Mouse (Mus musculus): ENCODE measurements around the gene Dscam.

Gene Dscam

DNA sequence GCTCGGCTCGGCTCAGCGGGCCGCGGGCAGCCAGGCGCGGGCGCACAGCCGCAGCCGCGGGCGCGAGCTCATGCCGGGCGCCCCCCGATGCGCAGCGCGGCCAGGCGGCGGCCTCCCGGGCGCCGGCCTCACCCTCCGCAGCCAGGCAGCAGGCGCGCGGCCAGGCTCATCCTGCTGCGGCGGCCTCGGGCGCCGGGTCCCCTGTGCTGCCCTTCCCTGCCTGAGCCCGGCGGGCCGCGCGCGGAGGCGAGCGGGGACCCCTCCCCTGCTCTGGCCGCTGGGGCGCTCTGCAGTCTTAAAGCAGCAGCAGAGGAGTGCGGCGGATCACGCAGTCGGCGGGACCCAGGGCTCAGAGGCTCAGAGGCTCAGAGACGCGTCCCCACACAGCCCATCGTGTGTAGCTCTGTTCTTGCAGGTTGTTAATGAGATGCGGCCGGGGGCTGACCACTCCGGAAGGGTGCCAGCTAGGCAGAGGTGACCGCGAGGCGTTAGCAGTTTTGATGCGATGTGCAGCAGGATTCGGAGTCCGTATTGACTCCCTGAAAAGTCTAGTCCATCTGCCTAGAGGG lies at the start of gene Dscam:
Gene Dscam (minus strand): TSS at position 240 of the 569 bp plus-strand sequence.
- DNase-seq, result no peak

- DNase-seq, result no peak
These were observed 48.8 kb upstream of the Dscam start for GRCm38 (mm10) chr16:97219381-97219780.

GRCm38 (mm10) chr16:97209997-97210396 lies 39.4 kb upstream of the Dscam start:
- no peak for DNase-seq

- DNase-seq, result no peak
These were observed 37.7 kb upstream of the Dscam start for GRCm38 (mm10) chr16:97208276-97208675.

DNA sequence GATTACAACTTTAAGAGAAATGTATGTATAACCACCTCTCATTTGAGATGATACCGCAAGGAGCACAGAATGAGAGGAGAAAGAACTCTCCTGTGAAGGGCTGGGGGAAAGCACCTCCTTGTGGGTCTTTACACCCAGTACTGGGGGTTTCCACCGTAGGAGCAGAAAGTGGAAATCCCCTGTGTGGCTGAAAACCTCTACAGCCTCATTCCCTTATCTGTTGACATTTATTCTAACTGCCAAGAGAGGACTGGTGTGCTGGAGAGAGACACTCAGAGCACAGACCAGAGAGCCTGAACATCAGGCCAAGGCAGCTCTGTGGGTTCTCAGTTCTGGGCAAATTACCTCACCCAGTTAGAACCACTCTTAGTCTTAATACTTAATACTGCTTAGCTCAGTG lies 33.5 kb upstream of the Dscam start:
- DNase-seq, result no peak

DNA sequence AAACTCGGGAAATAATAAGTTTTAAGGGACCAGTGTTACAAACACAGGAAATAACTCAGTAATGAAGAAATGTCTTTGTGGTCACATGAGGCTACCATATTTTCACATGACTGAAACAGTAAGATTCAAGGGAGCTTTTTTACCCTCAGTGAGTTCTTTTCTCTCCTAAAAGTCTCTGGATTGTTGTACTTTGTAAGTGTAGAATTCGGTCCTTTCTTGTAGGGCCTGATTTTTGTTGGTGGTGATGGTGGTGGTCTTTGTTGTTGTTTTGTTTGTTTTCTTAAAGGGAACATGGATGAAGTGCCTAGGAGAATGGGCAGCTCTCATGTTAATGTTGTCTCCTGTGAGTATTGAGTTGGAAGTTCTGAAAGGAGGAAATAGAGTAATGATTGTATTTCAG lies 33.0 kb upstream of the Dscam start:
- DNase-seq, result no peak

DNA sequence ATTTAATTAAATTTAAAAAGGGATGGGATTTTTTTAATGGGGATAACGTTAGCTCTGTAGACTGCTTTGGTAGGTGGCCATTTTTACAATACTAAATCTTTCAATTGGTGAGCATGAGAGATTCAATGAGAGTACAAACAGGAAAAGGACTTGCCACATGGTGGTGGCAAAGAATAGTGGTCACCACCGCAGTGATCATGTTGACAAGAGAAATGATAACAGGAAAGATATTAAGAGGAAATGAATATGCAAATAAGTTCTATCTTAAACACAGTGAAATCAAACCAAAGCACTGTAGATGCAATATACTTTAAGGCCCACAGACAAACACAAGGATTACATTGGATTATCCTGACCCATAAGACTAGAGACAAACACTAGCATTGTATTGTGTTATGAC lies 24.1 kb upstream of the Dscam start:
- DNase-seq, result no peak

GRCm38 (mm10) chr16:97194179-97194578 lies 23.6 kb upstream of the Dscam start:
- DNase-seq, result no peak

DNA sequence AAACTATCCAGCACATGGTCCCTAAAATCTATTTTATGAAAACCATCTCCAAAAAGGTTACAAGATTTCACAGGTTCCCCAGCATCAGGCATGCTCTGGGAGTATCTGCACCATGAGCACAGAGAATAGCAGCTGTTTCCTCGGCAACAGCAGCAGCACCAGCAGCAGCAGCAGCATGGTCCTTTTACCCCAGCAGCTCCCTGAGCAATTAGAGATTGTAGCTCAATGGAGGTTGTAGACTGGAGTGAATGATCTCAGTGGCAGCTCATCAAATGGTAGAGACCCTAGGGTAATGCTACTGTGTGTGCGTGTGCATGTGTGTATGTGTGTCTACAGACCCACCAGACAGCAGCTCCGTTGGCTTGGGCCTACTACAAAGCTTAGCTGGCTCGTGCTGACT lies 21.7 kb upstream of the Dscam start:
- DNase-seq, result no peak

- DNase-seq, result no peak
These were observed 20.1 kb upstream of the Dscam start for GRCm38 (mm10) chr16:97190604-97191003.

GRCm38 (mm10) chr16:97171500-97171899 lies 948 bp upstream of the Dscam start:
- no peak for DNase-seq

GRCm38 (mm10) chr16:97169901-97170512 lies 545 bp downstream of the Dscam start:
- no peak for DNase-seq

DNA sequence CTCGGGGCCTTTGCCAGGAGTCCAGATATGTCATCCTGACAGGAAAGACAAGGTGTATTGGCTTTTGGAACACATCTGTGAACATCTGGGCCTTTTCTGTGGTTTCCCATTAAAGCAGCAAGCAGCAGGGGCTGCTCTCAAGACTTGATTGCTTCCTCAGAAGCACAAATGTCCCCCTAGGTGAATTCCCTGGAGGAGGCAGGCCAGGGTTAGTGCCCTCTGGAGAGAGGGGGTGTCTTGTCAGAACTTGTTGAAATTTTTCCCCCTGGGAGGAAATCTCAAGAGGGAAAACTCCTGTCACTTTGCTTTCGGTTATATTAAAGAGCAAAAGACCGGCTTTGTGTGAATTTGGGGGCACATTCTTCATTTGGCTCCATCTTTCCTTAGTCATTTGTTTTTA lies 1.9 kb downstream of the Dscam start:
- DNase-seq, result no peak

- DNase-seq, result no peak
These were observed 2.5 kb downstream of the Dscam start for GRCm38 (mm10) chr16:97168030-97168429.

DNA sequence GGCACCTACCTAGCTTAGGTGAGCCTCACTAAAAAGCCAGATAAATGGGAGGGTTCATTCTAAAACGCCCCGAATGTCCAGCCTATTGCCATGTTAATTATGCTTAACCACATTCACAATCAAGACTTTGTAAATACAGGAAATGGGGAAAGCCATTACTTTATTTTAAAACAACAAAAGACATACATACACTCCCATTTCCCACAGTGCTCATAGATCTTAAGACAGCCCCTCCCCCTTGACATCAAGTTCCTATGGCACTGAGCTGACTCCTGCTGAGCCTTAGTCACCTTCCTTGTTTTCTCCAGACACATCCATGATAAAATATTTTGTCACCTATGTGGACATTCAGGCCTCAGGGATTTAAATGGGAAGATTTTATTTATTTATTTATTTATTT lies 4.4 kb downstream of the Dscam start:
- DNase-seq, result no peak

GRCm38 (mm10) chr16:97165444-97166121 lies 5.0 kb downstream of the Dscam start:
- peak; percentile 49 for DNase-seq

DNA sequence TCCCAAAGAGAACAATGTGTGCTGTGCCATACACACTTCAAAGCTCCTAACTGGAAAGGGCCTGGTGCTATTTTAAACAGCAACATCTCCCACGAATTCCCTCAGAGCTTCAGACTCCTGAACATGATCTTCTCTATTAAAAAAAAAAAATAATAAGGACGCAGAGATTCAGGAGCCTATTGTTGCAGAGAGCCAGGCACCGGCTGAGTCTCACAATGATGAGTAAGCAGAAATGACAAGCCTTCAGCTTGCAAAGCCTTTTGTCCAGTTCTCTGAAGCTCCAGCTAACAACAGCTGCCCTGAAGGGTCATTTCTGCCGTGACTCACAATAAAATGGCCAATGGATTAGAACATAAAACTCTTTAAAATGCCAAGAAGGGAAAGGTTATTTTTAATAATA lies 12.3 kb downstream of the Dscam start:
- DNase-seq, result no peak

DNA sequence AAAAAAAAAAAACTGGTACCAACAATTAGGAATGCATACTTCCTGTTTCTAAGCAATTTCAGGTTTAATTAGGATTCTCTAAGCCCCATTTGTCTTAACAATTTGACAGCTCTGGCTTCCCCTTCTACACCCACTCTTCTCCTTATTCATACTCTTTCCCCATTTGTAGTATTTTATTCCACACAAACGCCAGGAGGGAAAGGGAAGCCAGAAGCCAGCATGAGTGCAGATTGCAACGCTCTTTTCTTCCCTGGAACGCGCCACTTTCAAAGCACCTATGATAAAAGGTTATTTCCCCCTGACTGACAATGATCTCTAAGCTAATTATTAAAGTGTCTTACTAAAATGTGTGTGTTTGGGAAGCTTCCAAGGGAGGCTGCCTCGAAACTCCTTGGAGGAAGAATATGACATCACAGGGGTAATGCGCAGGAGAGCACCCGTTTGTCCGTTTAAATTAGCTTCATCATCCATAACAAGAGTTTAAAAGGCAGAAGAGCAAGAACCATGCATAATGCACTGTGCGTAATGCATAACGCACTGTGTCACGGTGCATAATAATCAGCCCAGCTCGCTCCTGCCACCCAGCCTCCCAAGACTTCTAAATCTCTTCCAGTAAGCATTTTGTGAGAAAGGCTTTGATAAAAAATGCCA lies 25.9 kb downstream of the Dscam start:
- no peak for DNase-seq

GRCm38 (mm10) chr16:97141943-97142342 lies 28.6 kb downstream of the Dscam start:
- DNase-seq, result no peak

DNA sequence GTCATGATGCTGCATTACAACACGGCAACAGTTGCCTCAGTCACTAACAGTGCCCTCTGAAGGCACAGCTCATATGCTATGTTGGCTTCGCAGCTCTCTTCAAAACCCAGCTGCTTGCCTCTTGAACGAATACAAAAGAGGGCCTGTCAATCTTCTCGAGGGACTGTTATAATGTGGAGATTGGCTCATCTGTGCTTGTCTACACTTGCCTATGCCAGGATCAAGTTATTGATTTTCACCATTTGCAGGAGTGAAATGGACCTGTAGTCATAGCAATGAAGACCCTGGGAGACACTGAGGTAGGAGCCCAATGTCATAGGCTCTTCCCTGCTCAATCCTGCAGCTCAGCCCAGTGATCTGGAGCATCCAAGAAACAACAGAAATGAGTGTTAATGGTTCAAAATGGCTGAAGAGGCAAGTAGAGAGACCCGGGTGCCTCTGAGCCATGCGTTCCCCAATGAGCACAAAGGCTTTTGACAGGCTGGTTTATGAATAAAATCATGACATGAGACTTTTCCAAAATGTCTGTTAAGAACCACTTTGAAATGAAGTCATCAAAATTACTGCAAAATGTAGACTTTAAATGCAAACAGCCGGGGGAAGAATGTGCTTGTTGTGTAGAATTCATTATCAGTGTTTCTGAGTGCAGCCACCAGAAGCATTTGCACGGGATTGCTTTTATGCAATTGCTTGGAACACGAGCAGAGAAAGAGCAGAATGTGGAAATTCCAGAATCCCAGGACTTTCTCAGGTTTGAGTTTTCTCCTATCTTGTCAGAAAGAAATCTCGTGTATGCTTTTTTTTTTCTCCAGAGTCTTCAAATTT lies 35.3 kb downstream of the Dscam start:
- no peak for DNase-seq

DNA sequence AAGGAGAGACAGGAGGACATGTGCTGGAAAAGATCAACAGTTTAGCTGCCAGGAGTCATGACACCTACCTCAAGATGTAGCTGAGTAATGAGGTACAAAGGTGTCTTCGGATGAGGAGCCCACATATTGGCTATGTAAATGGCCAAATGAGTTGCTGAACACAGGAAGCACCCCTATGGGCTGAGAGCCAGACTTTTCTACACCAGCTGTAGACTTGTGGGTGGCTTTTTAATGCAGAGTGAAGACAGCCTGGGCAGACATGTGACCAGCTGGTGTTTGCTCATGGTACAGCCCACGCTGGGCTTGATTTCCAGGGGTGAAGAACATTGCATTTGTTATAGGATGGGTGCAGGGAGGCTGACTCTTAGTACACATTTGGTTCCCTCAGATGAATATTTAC lies 43.3 kb downstream of the Dscam start:
- DNase-seq, result no peak

- DNase-seq, result no peak
These were observed 60.5 kb downstream of the Dscam start for GRCm38 (mm10) chr16:97110028-97110427.

DNA sequence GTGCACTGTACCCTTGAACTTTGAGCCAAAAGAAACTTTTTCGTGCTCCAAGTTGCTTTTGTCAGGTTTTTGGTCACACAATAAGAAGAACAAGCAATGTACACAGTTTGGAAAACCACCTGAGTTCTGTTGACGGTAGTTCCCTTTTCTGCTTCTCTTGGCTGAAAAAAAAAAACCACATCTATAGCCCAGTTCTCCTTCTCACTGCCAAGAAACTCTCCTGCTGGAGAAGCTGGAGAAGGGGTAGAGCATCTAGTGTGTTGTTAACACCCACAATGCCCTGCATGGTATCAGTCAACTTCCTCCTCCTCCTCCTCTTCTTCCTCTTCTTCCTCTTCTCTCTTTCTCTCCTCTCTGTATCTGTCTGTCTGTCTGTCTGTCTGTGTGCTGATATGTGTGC lies 65.3 kb downstream of the Dscam start:
- no peak for DNase-seq
